Mouse (Mus musculus) cerebellum, postnatal 14 days (tissue): Measurements from ENCODE around the gene Fam129b.

Experiments
- DNase-seq, 2 experiments: peaks; one replicate each; pipeline ENCODE4 v3.0.0; 2021; ENCODE audit warnings: mixed read lengths in 2 of 2

Gene Fam129b

DNA sequence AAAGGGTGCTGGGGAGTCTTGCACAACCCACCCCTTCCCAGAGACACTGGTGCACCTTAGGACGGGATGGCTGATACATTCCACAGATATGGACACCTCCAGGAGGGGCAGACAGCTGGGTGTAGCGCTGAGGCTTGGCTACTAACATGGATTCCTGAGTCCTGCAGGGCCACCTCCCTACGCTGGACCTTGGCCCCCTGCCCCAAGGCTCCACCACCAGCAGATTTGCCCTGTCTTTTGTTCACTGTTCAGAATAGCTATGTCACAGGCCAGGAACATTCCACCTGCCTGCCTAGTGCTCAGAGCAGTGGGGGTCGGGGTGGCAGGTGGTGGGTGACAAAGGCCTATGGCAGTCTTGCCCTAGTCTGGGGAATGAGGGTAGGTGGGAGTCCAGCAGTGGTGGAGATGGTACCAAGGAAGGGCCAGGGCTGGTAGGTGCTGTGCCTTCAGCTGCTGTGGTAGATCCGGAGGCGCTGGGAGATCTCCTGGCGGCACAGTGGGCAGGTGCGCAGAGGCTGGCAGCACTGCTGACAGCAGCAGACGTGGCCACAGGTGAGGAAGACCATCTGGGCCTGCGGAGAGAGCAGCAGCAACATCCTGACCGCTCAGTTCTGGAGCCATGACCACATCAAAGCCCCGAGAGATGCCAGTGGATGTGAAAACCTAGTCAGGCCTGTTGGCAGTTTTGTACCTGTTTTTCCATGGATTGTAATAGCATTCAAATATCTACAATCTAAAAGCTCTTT, 50.6 kb downstream of the Fam129b start:
- DNase-seq: peak in 1 of 2 experiments; percentile 50

DNA sequence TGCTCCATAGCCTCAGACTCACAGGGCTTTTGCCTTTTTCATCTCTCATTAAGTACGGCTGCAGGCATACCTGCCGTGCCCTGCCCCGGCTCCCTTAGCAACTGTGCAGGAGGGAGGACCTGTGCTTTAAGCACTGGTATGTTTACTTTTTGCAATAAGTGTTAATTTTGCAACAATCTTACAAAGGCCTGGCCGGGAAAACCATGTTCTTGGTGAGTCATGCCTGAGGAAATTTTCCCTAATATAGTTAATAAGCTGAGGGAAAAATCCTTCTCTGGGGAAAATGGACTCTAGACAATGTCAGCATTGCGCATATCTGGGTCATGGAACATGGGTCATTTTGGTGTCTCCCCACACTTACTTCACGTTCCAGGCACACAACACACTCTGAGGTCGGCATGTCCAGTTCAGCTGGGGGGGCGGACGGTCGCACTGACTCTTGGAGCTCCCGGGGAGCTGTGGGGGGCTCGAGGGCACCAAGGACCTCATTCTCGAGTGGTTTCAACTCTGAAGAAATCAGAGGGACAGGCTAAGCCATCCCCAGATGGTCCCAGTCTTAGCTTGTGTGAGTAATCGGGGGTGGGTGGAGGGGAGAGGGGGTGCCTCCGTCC, 51.8 kb downstream of the Fam129b start:
- DNase-seq: no peak

DNA sequence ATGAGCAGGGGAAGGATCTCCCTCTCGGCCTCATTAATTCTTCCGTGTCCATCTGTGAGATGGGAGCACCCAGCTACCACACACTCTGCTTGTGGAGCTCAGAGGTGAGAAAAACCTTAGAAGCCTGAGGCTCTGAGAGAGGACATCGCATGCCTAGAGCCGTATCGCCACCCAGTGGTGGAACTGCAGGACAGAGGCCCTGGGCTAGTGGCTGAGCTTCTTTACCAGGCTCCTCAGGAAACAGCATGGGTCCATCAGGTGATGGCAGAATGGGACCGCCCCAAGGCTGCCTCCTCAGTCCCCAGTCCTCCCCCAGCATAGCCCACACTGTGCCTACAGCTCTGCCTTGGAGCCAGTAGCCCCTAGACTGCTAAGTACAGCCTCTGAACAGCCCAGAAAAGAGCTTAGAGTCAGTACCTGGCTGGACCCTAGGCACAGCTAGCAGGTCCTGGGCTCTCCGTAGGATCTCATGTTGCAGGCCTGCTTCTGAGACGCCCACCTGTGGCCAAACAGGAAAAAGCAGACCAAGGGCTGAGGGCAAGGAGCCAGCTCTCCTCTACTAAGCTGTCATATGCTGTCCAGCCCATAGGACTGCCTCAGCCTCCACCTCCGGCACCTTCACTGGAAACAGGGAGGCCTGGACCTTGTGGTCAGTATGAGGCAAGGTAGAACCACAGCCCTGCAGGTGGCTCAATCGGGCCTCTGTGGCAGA, 52.5 kb downstream of the Fam129b start:
- peak; percentile 89 to 93 for DNase-seq

DNA sequence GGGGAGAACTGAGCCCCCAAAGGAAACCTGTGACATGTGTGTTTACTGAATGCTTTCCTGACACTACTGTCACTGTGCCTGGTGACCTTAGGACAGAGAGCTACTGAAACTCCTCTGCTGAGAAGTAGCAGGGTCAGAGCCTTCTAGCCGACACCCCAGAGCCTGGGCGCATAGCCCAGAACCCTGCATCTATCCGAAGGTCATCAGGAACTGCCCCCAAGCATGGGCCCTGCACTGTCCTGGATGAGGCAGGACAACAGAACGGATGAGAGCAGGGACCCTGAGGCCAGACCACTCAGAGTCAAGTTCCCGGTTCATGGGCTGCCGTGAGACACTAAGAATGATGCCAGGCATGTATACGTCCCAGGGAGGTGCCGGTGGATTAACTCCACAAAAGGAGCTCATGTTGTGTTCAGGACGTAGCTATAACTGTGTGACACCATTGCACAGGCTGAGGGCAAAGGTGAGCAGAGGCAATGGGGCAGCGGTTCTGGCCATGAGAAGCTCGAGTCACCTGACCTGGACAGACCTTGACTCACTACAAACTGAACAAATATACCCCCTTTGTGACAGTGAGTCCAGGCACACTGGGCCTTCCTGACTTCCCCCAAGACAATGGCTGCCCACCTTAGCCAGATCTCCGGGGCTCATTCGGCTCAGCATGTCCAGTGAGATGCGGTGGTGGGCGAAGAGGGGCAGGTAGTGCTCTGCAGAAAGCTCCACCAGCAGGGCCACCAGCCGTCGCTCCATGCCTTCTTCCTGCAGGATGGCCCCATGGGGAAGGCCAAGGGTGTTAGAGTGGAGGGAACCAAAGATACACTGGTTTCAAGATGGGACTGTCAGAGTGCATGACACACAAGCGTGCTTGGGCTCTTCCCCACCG, 53.3 kb downstream of the Fam129b start:
- no peak for DNase-seq

DNA sequence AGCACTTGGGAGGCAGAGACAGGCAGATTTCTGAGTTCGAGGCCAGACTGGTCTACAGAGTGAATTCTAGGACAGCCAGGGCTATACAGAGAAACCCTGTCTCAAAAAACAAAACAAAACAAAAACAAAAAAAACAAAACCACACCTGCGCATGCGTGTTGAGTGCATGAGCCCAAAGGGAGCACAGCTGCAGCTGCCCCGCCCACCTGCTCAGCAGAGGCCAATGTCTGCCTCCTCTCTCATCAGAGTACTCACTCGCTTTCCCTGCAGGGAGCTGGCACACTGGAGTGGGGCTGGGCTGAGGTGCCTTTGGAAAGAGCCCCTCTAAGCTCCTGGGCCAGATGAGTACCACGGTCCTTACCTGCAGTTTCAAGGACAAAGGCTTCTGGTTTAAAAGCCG, 55.8 kb downstream of the Fam129b start:
- DNase-seq: no peak

DNA sequence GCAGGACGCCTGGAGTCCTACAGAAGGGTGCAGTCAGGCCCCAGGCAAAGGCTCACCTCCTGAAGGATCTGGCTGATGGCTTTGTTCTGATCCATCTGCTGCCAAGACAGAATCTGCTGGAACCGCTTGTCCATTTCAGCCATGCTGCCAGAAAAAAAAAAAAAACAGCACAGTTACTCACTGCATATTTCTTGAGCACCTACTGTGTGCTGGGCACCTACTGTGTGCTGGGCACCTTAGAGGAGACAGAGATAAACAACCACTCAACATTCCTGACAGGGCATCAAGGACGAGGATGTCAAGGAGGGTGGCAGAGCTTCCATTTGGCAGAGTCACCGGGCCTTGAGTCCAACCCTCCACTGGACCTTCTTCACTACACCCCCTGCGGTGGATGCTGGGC, 62.8 kb downstream of the Fam129b start:
- DNase-seq: no peak

DNA sequence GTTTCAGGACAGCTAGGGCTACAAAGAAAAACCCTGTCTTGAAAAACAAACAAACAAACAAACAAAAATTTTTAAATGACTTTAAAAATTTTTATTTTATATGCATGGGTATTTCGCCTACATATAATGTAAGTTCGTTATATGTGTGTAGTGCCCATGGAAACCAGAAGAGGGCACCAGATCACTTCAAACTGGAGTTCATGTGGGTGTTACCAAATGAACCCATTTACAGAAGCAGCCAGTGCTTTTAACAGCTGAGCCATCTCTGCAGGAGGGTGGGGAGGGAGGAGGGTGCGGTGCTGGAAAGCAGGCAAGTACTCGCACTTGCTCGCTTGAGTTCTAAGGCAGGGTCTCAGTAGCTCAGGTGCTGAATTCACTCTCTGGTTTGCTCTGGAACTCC, 63.5 kb downstream of the Fam129b start:
- peak; percentile 70 to 78 for DNase-seq

DNA sequence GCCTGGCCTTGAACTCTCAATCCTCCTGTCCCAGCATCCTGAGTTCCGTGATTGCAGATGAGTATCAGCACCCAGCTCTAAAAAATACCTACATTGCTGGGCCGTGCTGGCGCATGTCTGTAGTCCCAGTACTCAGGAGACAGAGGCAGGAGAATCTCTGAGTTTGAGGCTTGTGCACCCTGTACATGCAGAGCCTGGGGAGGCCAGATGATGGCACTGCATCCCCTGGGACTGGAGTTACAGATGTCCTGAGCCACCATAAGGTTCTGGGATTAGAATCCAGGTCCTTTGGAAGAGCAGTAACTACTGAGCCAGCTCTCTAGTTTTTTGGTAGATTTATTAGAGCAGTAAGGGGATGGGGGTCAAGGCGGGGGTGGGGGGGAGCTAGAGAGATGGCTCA, 64.6 kb downstream of the Fam129b start:
- DNase-seq: no peak

DNA sequence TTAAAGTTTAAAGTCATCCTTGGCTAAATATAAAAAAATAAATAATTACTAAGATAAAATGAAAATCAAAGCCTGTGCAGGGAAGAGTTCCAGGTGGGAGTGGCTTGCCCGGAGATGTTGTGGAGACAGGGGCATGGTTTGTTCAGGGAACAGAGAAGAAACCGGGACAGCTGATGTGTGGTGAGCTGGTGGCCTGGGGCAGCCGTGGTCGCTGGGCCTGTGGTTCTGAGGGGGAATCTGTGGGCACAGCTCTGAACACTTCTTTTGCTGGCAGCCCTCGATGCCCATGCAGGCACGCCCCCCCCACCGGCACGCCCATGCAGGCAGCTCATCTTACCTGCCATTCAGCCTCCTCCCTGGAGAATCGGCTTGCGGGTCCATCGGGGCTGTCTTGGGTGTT, 71.5 kb downstream of the Fam129b start:
- no peak for DNase-seq

DNA sequence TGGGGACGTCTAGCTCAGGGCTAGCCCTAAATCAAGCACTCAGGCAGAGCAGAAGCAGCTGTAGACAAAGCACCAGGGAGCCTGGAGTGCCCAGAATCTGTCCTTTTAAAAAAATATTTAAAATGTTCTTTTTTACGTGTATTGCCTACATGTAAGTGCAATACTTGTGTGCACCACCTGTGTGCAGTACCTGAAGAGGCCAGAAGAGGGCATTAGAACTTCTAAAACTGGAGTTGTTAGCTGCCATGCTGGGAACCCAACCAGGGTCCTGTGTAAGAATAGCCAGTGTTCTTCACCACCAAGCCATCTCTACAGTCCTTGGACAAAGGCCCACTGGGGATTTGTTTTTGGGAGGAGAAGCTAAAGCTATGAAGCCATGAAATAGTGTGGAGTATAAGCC, 78.7 kb downstream of the Fam129b start:
- no peak for DNase-seq

DNA sequence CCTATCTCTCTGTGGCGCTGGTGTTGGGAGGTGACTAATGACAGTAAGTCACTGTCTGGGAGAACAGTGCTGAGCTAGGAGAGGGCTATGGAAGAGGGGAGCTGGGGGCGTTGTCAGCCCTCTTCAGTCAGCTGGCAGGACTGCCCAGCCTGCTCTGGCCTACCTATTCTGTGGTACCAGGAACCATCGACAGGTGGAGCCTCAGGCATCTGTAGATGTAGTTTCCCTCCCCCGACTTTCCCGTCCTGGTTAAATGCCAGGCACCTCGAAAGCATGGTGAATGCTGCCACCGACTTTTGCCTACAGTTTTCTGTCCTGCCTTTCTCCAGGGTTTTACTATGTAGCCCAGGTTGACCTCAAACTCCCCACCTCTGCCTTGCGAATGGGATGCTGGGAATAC, 81.4 kb downstream of the Fam129b start:
- peak in 1 of 2 experiments; percentile 73 for DNase-seq

DNA sequence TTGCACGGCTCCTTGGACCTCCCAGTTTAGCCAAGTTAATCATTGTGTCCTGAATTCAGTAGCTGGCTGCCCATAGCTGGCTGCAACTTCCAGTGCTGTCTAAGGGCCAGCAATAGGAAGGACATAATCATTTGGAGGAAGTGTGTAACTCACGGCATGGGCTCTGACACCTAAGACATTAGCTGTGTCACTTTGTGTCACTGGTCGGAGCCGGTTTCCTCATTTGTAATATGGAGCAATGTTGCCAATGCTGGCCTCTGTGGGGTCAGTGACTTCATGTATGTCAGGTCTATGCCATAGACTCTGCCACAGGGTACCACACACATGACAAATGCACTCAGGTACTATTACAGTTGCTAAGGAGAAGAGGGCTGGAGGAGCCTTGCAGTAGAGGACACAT, 84.4 kb downstream of the Fam129b start:
- DNase-seq: peak in 1 of 2 experiments; percentile 14

DNA sequence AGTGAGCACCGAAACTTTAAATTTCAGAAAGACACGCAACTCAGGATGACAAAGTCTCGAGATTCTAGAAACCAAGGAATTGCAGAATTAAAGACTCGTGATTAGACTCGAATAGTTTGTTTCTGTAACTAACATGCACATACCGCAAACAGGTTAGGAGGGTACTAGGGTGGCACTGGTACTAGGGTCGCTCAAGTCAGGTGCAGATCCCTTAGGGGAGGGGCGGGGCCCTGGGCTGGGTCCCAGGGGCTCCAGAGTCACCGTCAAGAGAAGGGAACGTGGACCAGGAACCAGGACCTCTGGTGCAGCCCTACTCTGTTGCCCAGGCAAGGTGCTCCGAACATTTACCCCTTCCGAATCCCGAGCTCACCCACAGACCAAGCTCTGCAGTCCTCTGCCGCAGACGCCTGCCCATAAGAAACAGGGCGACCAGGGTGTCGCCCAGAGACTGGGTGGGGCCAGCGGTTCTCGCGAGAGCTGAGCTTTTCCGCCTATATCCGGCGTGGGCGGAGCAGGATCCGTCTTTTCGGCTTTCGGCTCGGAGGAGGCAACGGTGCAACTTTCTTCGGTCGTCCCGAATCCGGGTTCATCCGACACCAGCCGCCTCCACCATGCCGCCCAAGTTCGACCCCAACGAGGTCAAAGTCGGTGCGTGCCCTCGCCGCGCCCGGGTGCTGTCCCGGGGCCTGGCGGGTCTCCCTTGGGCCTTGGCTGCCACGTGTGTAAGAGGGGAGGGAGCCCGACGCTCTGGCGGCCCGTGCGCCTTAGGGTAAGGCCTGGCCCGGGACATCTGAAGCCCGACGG, 85.5 kb downstream of the Fam129b start, which contains the start of the genes Rpl12 and Lrsam1:
Gene Rpl12, plus strand, starts transcription at position 368 of the 804 bp plus-strand sequence.
Gene Lrsam1, minus strand, starts transcription at position 423 of the 804 bp plus-strand sequence.
- peak; percentile 95 for DNase-seq

DNA sequence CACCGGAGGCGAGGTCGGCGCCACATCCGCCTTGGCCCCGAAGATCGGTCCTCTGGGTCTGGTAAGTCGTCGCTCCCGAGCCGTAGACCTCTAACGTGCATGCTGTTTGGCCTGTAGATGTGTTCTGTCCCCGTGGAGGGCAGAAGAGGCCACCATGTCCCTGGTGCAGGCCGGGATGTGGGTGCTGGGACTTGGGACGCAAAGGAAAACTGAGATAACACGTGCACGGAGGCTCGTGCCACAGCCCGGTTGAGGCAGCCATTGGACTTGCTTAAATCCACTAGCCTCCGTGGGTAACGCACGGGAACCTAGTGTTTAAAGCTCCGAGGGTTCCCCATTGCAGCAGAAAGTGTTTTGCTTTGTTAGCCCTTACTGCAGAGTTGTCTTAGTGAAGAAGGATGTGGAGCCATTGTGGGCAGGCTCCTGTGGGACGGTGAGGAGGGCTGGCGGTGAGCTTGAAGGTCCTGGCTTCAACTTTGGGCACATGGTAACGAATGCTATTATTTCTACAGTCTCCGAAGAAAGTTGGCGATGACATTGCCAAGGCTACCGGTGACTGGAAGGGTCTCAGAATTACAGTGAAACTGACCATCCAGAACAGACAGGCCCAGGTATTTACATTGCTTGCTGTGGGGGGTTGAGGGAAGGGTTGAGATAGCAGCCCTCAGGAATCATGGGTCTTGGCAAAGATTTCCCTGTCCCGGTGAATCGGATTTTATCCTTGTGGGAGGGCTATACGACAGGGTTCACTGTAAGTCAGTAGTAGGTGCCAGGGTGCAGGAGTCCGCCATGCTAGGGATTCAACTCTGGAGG, 86.4 kb downstream of the Fam129b start:
- peak in 1 of 2 experiments; percentile 35 for DNase-seq

DNA sequence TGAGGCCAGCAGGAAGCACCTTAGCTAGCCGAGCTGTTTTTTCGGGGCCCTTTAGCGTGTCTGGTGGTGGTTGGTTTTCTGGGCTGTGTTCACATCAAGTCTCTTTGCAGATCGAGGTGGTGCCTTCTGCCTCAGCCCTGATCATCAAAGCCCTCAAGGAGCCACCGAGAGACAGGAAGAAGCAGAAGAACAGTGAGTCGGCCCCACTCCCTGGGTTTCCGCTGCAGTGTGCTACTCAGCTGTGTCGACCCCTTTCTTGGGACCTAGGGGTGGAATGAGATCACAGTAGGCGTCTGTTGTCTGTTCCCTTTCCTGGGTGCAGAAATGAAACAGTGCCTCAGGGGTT, 86.9 kb downstream of the Fam129b start:
- peak in 1 of 2 experiments; percentile 8 for DNase-seq

DNA sequence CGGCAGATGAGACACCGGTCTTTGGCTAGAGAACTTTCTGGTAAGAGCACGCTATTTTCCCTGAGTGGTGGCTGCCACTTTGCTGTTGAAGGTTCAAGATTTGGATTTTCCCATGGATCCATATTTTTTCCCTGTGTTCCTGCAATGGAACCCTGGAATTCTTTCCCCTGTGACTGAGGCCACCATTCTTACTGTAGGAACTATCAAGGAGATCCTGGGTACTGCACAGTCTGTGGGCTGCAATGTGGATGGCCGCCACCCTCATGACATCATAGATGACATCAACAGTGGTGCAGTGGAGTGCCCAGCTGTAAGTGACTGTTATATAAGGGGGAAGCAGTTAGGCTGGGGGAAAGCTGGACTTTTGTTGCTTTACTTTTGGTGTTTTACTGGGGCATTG, 87.6 kb downstream of the Fam129b start:
- no peak for DNase-seq

DNA sequence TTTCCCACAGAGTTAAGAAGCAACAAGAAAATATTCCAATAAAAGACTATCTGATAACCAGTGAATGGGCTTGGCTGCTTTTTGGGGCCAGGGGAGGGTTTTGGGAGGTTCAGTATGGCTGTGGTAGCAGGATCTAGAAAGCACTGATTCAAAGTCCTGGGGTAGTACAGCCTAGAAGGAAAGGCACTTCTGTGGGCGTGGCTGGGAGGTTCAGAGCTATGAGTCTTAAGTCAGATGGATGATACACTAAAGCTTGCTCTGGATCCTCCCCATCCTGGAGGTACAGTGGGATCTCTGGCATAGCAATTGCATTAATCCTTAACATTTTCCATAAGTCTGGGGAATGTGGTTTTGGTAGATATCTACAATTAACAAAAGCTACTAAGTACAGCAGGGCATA, 88.1 kb downstream of the Fam129b start:
- no peak for DNase-seq

DNA sequence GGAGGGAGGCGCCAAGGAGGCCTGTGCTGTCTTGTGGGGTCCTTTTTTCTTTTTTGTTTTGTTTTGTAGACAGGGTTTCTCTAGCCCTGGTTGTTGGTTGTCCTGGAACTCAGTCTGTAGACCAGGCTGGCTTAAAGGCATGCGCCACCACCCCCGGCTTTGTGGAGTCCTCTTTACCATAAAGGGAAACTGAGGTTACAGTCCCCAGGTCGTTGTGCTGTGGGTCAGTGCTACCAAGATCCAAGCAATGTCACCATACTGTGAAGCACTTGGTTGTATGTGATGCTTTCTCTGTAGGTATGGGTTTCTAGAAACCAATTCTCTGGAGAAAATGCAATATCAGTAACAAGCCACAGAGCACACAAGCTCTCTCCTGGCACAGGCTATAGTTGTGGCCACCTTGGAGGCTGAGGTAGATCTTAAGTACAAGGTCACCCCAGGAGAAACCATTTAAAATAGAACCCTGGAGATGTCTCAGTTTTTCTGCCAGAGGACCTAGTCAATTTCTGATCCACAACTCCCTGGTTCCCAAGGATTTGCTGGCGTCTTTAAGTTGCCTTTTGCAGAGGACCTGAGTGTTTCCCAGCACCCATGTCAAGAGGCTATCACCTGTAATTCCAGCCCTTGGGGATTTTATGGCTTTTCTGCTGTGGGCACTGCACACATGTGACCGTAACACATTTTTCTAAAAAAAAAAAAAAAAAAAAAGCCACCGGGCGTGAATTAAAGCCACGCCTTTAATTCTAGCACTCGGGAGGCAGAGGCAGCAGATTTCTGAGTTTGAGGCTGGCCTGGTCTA, 88.9 kb downstream of the Fam129b start:
- no peak for DNase-seq

DNA sequence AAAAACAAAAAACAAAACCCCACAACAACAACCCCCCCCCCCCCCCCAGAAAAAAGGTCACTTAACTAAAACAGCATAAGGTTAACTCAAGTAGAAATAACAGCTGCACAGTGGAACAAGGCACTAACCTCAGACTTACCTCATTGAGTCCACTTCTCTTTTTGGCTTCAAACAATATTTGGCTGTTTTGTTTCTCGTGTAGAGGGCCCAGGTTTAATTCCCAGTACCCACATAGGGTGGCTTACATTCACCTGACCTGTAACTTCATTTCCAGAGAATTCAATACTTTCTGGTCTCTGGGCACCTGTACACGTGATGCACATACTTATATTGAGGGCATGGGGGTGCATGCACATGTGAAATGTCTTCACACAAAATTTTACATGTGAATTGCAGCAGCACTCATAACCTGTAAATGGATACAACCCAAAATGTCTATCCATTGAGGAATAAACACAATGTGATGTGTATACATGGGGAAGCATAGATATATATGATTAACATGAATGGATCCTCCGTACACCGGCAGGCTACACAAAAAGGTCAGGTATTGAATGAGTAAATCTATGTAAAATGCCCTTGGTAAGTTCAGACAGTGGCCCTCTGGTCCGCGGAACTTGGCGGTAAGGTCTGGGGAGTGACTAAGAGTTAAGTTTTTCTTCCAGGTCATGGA, 89.7 kb downstream of the Fam129b start:
- no peak for DNase-seq
